Mouse (Mus musculus) heart, embryonic 16.5 days (tissue): Measurements from ENCODE around the gene Ncoa3. TPM values are rescaled to one million over a fixed set of nuclear protein-coding genes. Genes with fewer than 3 reads are reported as not detected.
A peak's percentile ranks its signal among the peaks of the same experiment; 100 is the strongest.

ENCODE experiments used
- ATAC-seq: fragments of 200-750 bp; cut with Nextera tagmentation; replicated peaks from 2 replicates; pipeline ENCODE4 v1.8.0; 2017; ENCODE audit warnings: moderate number of reproducible peaks; ENCODE audit not compliant: insufficient read depth, low FRiP score; ENCODE audit errors: extremely low read depth
- H3K27ac ChIP-seq: fragments of 300-500 bp; sonication (generic); 2 replicates; pipeline ENCODE4 v1.5.1; 2014; ENCODE audit warnings: mild to moderate bottlenecking, low read length, control low read depth, moderate library complexity
- H3K27me3 ChIP-seq: fragments of 300-500 bp; sonication (generic); 2 replicates; pipeline ENCODE4 v1.6.1; 2014; ENCODE audit warnings: low read length, mixed read lengths; ENCODE audit not compliant: control insufficient read depth, insufficient read depth
- H3K36me3 ChIP-seq: fragments of 300-500 bp; sonication (generic); 2 replicates; pipeline ENCODE4 v1.6.1; 2014; ENCODE audit not compliant: control insufficient read depth, insufficient read depth
- H3K4me1 ChIP-seq: fragments of 300-500 bp; sonication (generic); 2 replicates; pipeline ENCODE4 v1.6.1; 2014; ENCODE audit warnings: low read length, mixed read lengths; ENCODE audit not compliant: control insufficient read depth, insufficient read depth
- H3K4me2 ChIP-seq: fragments of 300-500 bp; sonication (generic); 2 replicates; pipeline ENCODE4 v1.6.1; 2014; ENCODE audit warnings: low read depth, mild to moderate bottlenecking, control low read depth, low read length
- H3K4me3 ChIP-seq: fragments of 300-500 bp; sonication (generic); 2 replicates; pipeline ENCODE4 v1.5.1; 2014; ENCODE audit warnings: mild to moderate bottlenecking, control low read depth, low read length
- H3K9ac ChIP-seq: fragments of 300-500 bp; sonication (generic); 2 replicates; pipeline ENCODE4 v1.6.1; 2014; ENCODE audit warnings: low read length, control low read depth
- H3K9me3 ChIP-seq: fragments of 300-500 bp; sonication (generic); replicated peaks from 2 replicates; pipeline ENCODE4 v1.6.1; 2016; ENCODE audit warnings: low read length; ENCODE audit not compliant: control insufficient read depth
- WGBS: fragments of 180-500 bp; shearing (Covaris S2); extraction: QIAGEN DNeasy Blood & Tissue Kit; methylation state at CpG from one replicate; pipeline ENCODE4 v1.1.7; 2014; 5-methylcytosine and 5-hydroxymethylcytosine counted together
- polyA plus RNA-seq: library from polyadenylated mRNA; unstranded; fragments of >200 nt; fragmentation: Nextera tagmentation; extraction: Ambion mirVana; gene quantifications from 2 replicates; pipeline ENCODE4 v1.2.1, GENCODE M21; 2015

Gene Ncoa3
- polyA plus RNA-seq, 1 experiment from 2014 or later: 9.5 TPM

GRCm38 (mm10) chr2:166045549-166046501 lies 53.4 kb downstream of the Ncoa3 start:
- 40% methylated on average over 10 of the region's 10 CpGs for WGBS

GRCm38 (mm10) chr2:166047931-166048330 lies 55.5 kb downstream of the Ncoa3 start:
- Histone ChIP-seq H3K27ac (no peak overlapping the region), H3K36me3 (peaks cover 13% of the 10 kb centered on the region), H3K4me3 (no peak overlapping the region), H3K9me3 (no peaks in the 10 kb centered on the region), H3K4me2 (no peak overlapping the region), H3K4me1 (peaks cover 24% of the 10 kb centered on the region), H3K27me3 (no peaks in the 10 kb centered on the region), H3K9ac (no peak overlapping the region)
- 93% methylated on average over 4 of the region's 4 CpGs for WGBS
- no peak for ATAC-seq

More at GRCm38 (mm10) chr2:166045549-166046501, 53.4 kb downstream of the Ncoa3 start:
- no peak overlapping the region for H3K4me3 ChIP-seq
- peak overlapping the region; percentile 47 for H3K27ac ChIP-seq
- H3K9me3 ChIP-seq: no peaks in the 10 kb centered on the region
- peak overlapping the region; percentile 12; the same call in 1 of the 2 replicates for H3K9ac ChIP-seq
- no peak overlapping the region for H3K4me2 ChIP-seq
- ATAC-seq: no peak
- no peaks in the 10 kb centered on the region for H3K27me3 ChIP-seq
- peaks cover 39% of the 10 kb centered on the region for H3K4me1 ChIP-seq
- H3K36me3 ChIP-seq: peaks cover 2% of the 10 kb centered on the region

- Histone ChIP-seq H3K36me3 (peaks cover 13% of the 10 kb centered on the region), H3K9ac (no peak overlapping the region), H3K4me3 (no peak overlapping the region), H3K27ac (peak overlapping the region; percentile 19), H3K27me3 (no peaks in the 10 kb centered on the region), H3K9me3 (no peaks in the 10 kb centered on the region), H3K4me2 (no peak overlapping the region), H3K4me1 (peaks cover 24% of the 10 kb centered on the region)
- WGBS: 53% methylated on average over 7 of the region's 7 CpGs
- ATAC-seq: peak; percentile 63; the same call in 1 of the 2 replicates
These were observed 56.4 kb downstream of the Ncoa3 start for GRCm38 (mm10) chr2:166048852-166049251.

GRCm38 (mm10) chr2:166051421-166051820 lies 59.0 kb downstream of the Ncoa3 start:
- Histone ChIP-seq H3K27ac (no peak overlapping the region), H3K4me1 (peaks cover 11% of the 10 kb centered on the region), H3K4me3 (no peak overlapping the region), H3K9me3 (no peaks in the 10 kb centered on the region), H3K4me2 (no peak overlapping the region), H3K9ac (no peak overlapping the region), H3K27me3 (no peaks in the 10 kb centered on the region), H3K36me3 (peaks cover 22% of the 10 kb centered on the region)
- 90% methylated on average over 17 of the region's 17 CpGs for WGBS
- no peak for ATAC-seq

- Histone ChIP-seq H3K4me2 (no peak overlapping the region), H3K9me3 (no peaks in the 10 kb centered on the region), H3K36me3 (peaks cover 23% of the 10 kb centered on the region), H3K4me1 (peaks cover 11% of the 10 kb centered on the region), H3K4me3 (no peak overlapping the region), H3K27ac (no peak overlapping the region), H3K27me3 (no peaks in the 10 kb centered on the region), H3K9ac (no peak overlapping the region)
- ATAC-seq: no peak
- WGBS: 91% methylated on average over 7 of the region's 7 CpGs
These were observed 59.5 kb downstream of the Ncoa3 start for GRCm38 (mm10) chr2:166051966-166052365.

- peaks cover 30% of the 10 kb centered on the region for H3K36me3 ChIP-seq
- no peaks in the 10 kb centered on the region for H3K9me3 ChIP-seq
- no peak overlapping the region for H3K4me2 ChIP-seq
- H3K27ac ChIP-seq: no peak overlapping the region
- H3K9ac ChIP-seq: no peak overlapping the region
- 90% methylated on average over 14 of the region's 14 CpGs for WGBS
- no peaks in the 10 kb centered on the region for H3K27me3 ChIP-seq
- no peak overlapping the region for H3K4me3 ChIP-seq
- no peak for ATAC-seq
- peaks cover 5% of the 10 kb centered on the region; the same call in 1 of the 2 replicates for H3K4me1 ChIP-seq
These were observed 61.6 kb downstream of the Ncoa3 start for GRCm38 (mm10) chr2:166054002-166054539.

- peaks cover 28% of the 10 kb centered on the region for H3K36me3 ChIP-seq
- no peaks in the 10 kb centered on the region for H3K4me1 ChIP-seq
- H3K9me3 ChIP-seq: no peaks in the 10 kb centered on the region
- H3K27ac ChIP-seq: no peak overlapping the region
- WGBS: 76% methylated on average over 7 of the region's 7 CpGs
- H3K27me3 ChIP-seq: no peaks in the 10 kb centered on the region
- no peak overlapping the region for H3K4me2 ChIP-seq
- no peak overlapping the region for H3K4me3 ChIP-seq
- H3K9ac ChIP-seq: no peak overlapping the region
- no peak for ATAC-seq
These were observed 67.4 kb downstream of the Ncoa3 start for GRCm38 (mm10) chr2:166059684-166060423.

GRCm38 (mm10) chr2:166062008-166062407 lies 69.6 kb downstream of the Ncoa3 start:
- 59% methylated on average over 1 of the region's 1 CpGs for WGBS
- Histone ChIP-seq H3K9ac (no peak overlapping the region), H3K4me1 (no peaks in the 10 kb centered on the region), H3K9me3 (no peaks in the 10 kb centered on the region), H3K27ac (no peak overlapping the region), H3K36me3 (peaks cover 30% of the 10 kb centered on the region), H3K4me3 (no peak overlapping the region), H3K27me3 (no peaks in the 10 kb centered on the region), H3K4me2 (no peak overlapping the region)
- ATAC-seq: no peak
